11 mouse cellular contexts compared by ENCODE assay signal in the genomic region with DNA sequence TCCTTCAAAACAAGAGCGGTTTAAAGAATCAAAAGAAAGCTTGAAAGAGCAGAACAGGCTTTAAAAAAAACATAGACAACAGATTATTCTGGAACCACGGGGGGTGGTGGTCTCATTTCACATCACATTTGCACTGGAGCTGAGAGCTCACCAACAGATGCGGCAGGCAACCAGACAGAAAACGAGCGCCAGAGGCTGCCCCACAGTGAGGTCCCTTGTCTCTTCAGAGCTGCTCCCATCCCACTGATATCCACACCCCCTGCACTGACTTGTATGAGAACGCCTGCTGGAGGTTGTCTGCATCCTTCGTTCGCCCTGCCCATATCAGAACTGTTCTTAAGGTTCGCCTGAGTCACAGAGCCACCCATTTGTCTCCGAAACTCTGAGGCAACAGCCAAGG.
A peak's percentile ranks its signal among the peaks of the same experiment; 100 is the strongest.
DNase-seq lines count a peak whose midpoint lies in the region; ATAC-seq lines count a peak whose summit lies in the region.
"Had no signal": no experiment of that assay in that cellular context is flagged by ENCODE, and none has a peak within 500 bp of the region (broad histone marks: within the 10 kb centered on the region; RNA-seq: fewer than 3 reads in every experiment).

No protein-coding gene starts in this region.

- 0 out of 2 replicates have a peak, but pooled peaks have one; percentile 28 for ATAC-seq in midbrain, embryonic 11.5 days (ENCODE audit: low FRiP score)
- no peak for ATAC-seq in midbrain, embryonic 15.5 days (replicated peaks)
- no peak for ATAC-seq in hindbrain, embryonic 15.5 days (ENCODE audit: low FRiP score, low read depth)

- H3K4me3 ChIP-seq in midbrain, embryonic 11.5 days (ENCODE audit: low read depth, low read length) = no peak overlapping the region
- no peak overlapping the region for H3K4me3 ChIP-seq in midbrain, embryonic 15.5 days
- H3K4me3 ChIP-seq in hindbrain, embryonic 15.5 days = no peak overlapping the region
- H3K4me3 ChIP-seq: limb, embryonic 12.5 days had no signal

- H3K27ac ChIP-seq in midbrain, embryonic 11.5 days (ENCODE audit: low read depth, low read length) = no peak overlapping the region
- no peak overlapping the region for H3K27ac ChIP-seq in midbrain, embryonic 15.5 days
- H3K27ac ChIP-seq in hindbrain, embryonic 15.5 days (replicated peaks) = no peak overlapping the region
- H3K27ac ChIP-seq: limb, embryonic 12.5 days had no signal

- peak; percentile 19 to 25 for DNase-seq in adrenal gland, postnatal 36 days
- no peak for DNase-seq in adrenal gland, postnatal 4 days (ENCODE audit: low spot score in 2 of 2)
- peak; percentile 90 for DNase-seq in midbrain, embryonic 11.5 days (ENCODE audit: low spot score, missing footprints)
- peak; percentile 62 for DNase-seq in retina, postnatal 1 day
- DNase-seq in frontal cortex, postnatal 36 days (ENCODE audit: low spot score in 2 of 2) = no peak
- no peak for DNase-seq in gastrocnemius, postnatal 4 days (ENCODE audit: low spot score in 2 of 2)
- DNase-seq: kidney, adult 2 months; thymus, postnatal 36 days had no signal

- H3K4me2 ChIP-seq in midbrain, embryonic 11.5 days = no peak overlapping the region
- H3K4me2 ChIP-seq in midbrain, embryonic 15.5 days = no peak overlapping the region
- peak overlapping the region; percentile 27; the same call in 1 of the 2 replicates for H3K4me2 ChIP-seq in hindbrain, embryonic 15.5 days
- H3K4me2 ChIP-seq: limb, embryonic 12.5 days had no signal

- peaks cover 26% of the 10 kb centered on the region for H3K4me1 ChIP-seq in midbrain, embryonic 11.5 days (ENCODE audit: control insufficient read depth, insufficient read depth, low read length)
- peaks cover 29% of the 10 kb centered on the region for H3K4me1 ChIP-seq in midbrain, embryonic 15.5 days
- peaks cover 22% of the 10 kb centered on the region for H3K4me1 ChIP-seq in hindbrain, embryonic 15.5 days (replicated peaks)

- H3K9me3 ChIP-seq in midbrain, embryonic 11.5 days (ENCODE audit: control insufficient read depth, low read length) = no peaks in the 10 kb centered on the region
- no peaks in the 10 kb centered on the region for H3K9me3 ChIP-seq in midbrain, embryonic 15.5 days
- H3K9me3 ChIP-seq in hindbrain, embryonic 15.5 days = no peaks in the 10 kb centered on the region
- H3K9me3 ChIP-seq: limb, embryonic 12.5 days had no signal

- H3K36me3 ChIP-seq in midbrain, embryonic 11.5 days (ENCODE audit: control insufficient read depth, insufficient read depth, low read length) = no peaks in the 10 kb centered on the region
- H3K36me3 ChIP-seq in midbrain, embryonic 15.5 days (replicated peaks) = no peaks in the 10 kb centered on the region
- no peaks in the 10 kb centered on the region for H3K36me3 ChIP-seq in hindbrain, embryonic 15.5 days

- WGBS in midbrain, embryonic 11.5 days = 36% methylated on average over 10 of the region's 10 CpGs
- 32% methylated on average over 10 of the region's 10 CpGs for WGBS in midbrain, embryonic 15.5 days
- 23% methylated on average over 10 of the region's 10 CpGs for WGBS in hindbrain, embryonic 15.5 days

- H3K27me3 ChIP-seq in midbrain, embryonic 11.5 days (ENCODE audit: control insufficient read depth, insufficient read depth, low read length) = no peaks in the 10 kb centered on the region
- H3K27me3 ChIP-seq in midbrain, embryonic 15.5 days (replicated peaks) = no peaks in the 10 kb centered on the region
- H3K27me3 ChIP-seq in hindbrain, embryonic 15.5 days = no peaks in the 10 kb centered on the region
- H3K27me3 ChIP-seq: limb, embryonic 12.5 days had no signal

- 0 out of 2 replicates have a peak overlapping the region, but pooled peaks have one; percentile 40 for H3K9ac ChIP-seq in midbrain, embryonic 11.5 days (ENCODE audit: low read length)
- H3K9ac ChIP-seq in midbrain, embryonic 15.5 days = no peak overlapping the region
- no peak overlapping the region for H3K9ac ChIP-seq in hindbrain, embryonic 15.5 days
- H3K9ac ChIP-seq: limb, embryonic 12.5 days had no signal

Comparison
In these comparisons a context has a peak if more than half of its experiments do, and no peak if none do; other contexts are left out.
1. DNase-seq: peak in adrenal gland, postnatal 36 days (2 of 2), midbrain, embryonic 11.5 days (single experiment) and retina, postnatal 1 day (single experiment); none in adrenal gland, postnatal 4 days (0 of 2), frontal cortex, postnatal 36 days (0 of 2) and gastrocnemius, postnatal 4 days (0 of 2).